Mouse (Mus musculus) lung, adult 2 months (tissue): ENCODE measurements around the gene Prkg1. TPM values are rescaled to one million over a fixed set of nuclear protein-coding genes. Genes with fewer than 3 reads are reported as not detected.

Experiments
- DNase-seq: peaks from one replicate; pipeline ENCODE4 v3.0.0; 2022
- H3K4me1 ChIP-seq: fragments of 200-500 bp; 2 replicates; pipeline ENCODE4 v1.6.1; 2011; ENCODE audit warnings: low read length; ENCODE audit not compliant: control insufficient read depth, insufficient read depth
- H3K4me3 ChIP-seq: fragments of 200-500 bp; replicated peaks from 2 replicates; pipeline ENCODE3; 2011; ENCODE audit warnings: low read depth, mild to moderate bottlenecking, control low read depth, low read length; ENCODE audit errors: extremely low read depth
- CTCF ChIP-seq: fragments of 200-500 bp; IDR thresholded peaks from 2 replicates; pipeline ENCODE4 v1.5.1; 2011; ENCODE audit warnings: mild to moderate bottlenecking, low read length, control low read depth; ENCODE audit not compliant: insufficient read depth
- POLR2A ChIP-seq: fragments of 200-500 bp; IDR thresholded peaks from 2 replicates; pipeline ENCODE4 v1.6.1; 2011; ENCODE audit warnings: low read depth, mild to moderate bottlenecking, control low read depth, low read length, borderline replicate concordance; ENCODE audit errors: extremely low read depth
- WGBS: fragments of 180-500 bp; shearing (Covaris S2); methylation state at CpG from one replicate; pipeline ENCODE4 v1.1.7; 2018; 5-methylcytosine and 5-hydroxymethylcytosine counted together
- polyA plus RNA-seq: library from polyadenylated mRNA; depleted of rRNA; stranded (reverse); fragments of >200 nt; gene quantifications from 2 replicates; pipeline ENCODE4 v1.2.3, GENCODE M21; 2012

Prkg1 gene
- polyA plus RNA-seq, 1 experiment = 6.0 TPM

DNA sequence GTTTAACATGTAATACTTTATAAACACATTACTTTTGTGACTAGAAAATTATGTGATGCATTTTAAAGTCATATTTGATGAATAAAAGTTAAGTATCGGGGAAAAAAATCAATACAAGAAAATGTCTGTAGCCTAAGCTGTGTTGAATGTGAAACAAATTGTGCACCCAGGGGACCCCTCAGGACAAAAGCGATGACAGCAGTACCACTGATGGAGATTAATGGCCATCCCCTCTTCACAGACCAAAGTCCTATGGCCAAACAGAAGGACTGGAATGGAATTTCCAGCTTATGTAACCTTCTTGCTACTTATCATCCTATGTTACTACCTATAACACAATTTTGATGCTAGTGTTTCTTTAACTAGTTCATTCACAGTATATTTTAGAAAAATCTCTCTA is 473.6 kb downstream of the Prkg1 start:
- no peak for TF ChIP-seq CTCF
- TF ChIP-seq POLR2A = no peak
- 88% methylated on average over 2 of the region's 2 CpGs for WGBS
- DNase-seq = no peak
- no peak overlapping the region for H3K4me3 ChIP-seq
- no peaks in the 10 kb centered on the region for H3K4me1 ChIP-seq

DNA sequence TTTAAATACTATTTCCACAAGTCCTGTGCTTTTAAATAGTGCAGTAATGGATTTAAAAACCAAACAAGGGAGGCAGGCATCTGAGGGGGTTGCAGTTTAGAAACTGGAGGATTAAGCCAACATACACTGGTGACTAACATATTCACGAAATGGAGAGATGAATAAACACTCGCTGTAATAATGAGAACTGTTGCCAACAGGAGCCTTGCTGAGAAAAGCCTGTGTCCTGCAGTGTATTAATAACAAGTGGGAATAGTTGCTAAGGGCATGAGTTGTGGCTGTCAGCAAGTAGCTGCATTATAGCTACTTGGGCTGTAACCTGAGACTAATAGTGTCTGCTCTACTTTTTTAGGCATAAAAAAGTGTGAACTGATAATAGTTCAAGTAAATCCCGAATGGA is 480.3 kb downstream of the Prkg1 start:
- 49% methylated on average over 3 of the region's 3 CpGs for WGBS
- TF ChIP-seq CTCF = no peak
- DNase-seq = no peak

DNA sequence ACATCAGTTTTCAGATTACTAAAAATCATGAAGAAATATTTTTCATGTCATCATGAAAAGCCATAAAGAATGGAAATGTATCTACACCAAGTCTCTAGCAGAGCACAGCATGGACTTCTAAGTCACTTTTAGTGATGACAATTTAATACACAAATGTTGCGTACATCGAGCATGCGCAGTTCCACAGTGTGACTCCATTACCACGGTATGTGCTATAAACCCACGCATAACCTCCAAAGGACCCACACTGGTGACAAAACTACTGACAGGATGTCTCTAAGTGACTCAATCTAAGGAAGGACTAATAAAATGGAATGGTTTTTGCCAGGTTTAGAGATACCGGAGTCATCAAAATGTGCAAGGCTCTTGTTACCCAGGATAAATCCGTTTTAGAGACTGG is 480.7 kb downstream of the Prkg1 start:
- DNase-seq = no peak
- TF ChIP-seq POLR2A (no peak), CTCF (no peak)
- no peak overlapping the region for H3K4me3 ChIP-seq
- 93% methylated on average over 7 of the region's 7 CpGs for WGBS
- H3K4me1 ChIP-seq = no peaks in the 10 kb centered on the region

More for the DNA sequence above, 480.3 kb downstream of the Prkg1 start:
- Histone ChIP-seq H3K4me3 (no peak overlapping the region), H3K4me1 (no peaks in the 10 kb centered on the region)

DNA sequence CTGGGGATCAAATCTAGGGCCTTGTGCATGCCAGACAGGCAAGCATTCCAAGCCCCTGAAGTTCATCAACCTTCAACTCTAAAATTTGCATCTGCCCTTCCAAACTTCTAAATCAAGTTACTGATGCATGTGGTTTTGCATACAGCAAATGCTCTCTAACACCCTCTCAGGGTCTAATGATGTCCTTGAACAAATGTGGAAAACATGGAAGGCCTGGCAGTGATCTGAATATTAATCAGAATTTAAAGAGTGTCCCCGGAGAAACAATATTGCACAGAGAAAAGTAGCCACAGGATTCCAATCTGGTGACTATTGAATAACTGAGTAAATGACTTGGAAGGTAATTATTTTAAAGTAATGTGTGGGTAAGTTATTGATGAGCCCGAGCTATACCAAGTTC is 481.2 kb downstream of the Prkg1 start:
- 85% methylated on average over 2 of the region's 2 CpGs for WGBS
- no peak for DNase-seq
- Histone ChIP-seq H3K4me3 (no peak overlapping the region), H3K4me1 (no peaks in the 10 kb centered on the region)
- TF ChIP-seq POLR2A (no peak), CTCF (no peak)

DNA sequence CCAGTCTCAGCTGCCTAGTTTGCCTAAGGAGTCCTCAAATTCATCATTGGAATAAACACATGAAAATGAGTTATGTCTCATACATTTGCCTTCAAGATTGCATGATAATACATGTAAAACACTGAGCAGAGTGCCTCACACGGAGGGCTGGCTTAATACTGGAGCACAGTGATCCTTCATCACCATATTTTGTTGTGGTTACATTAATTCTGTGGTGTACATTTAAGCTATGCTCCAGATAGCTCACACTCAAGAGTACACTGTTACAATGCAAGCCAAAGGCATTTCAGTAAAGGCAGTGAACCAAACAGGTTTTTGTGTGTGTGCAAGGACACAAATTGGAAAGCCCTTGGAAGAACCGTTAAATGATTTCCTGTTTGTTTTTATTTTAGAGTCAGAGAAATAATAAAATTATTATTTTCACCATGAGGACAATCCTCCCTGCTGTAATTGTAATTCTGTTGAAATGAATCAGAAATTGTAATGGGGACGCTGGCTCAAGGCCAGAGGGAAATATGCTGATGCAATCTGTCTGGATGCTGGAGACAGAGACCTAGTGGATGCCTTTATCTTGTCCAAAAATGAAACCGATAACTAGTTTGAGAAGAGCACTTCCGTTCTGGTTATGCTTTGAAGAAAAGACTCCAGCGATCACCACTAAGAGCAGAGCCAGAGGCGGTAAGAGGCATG is 484.9 kb downstream of the Prkg1 start:
- DNase-seq = peak; percentile 5

DNA sequence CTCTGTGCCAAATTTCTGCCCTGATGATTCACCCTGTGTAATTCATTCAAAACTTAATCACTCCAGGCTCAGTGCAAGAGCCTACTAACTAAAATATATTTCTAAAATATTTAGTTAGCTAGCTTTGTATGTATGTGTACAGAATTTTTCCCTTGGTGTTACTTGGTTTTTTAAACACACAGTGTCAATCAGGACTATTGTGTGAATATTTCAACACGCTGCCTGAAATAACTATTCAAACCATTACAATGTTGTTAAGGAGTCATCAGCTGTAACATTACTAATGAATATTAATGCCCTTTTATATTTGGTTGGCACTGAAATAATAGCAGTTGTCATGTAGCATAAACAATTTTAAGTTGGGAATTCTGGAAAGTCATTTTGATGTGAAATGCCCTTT is 502.4 kb downstream of the Prkg1 start:
- TF ChIP-seq CTCF (no peak), POLR2A (no peak)
- H3K4me3 ChIP-seq = no peak overlapping the region
- WGBS = 95% methylated on average over 1 of the region's 1 CpGs
- H3K4me1 ChIP-seq = no peaks in the 10 kb centered on the region
- DNase-seq = no peak

More for the DNA sequence above, 484.9 kb downstream of the Prkg1 start:
- Histone ChIP-seq H3K4me1 (no peaks in the 10 kb centered on the region), H3K4me3 (no peak overlapping the region)
- TF ChIP-seq CTCF (no peak), POLR2A (no peak)
- 62% methylated on average over 7 of the region's 7 CpGs for WGBS

DNA sequence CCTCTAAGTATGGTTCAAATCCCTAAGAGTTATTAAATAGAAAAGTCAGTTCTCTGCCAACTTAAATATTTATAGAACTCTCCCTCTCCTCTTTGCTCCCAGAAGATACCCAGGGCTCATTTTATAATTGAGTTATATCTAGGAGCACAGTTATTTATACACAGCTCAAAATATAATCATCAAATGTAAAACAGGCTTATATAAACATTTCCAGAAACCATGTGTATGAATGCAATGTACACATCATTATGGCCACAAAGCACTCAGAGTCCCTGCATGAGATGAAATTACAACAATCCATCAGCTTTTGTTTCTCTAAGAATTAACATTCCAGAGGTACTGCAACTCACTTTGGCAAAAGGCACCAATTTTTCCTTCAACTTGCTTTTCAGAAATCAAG is 504.3 kb downstream of the Prkg1 start:
- DNase-seq = no peak
- no peak for TF ChIP-seq CTCF
- TF ChIP-seq POLR2A = no peak
- no peaks in the 10 kb centered on the region for H3K4me1 ChIP-seq

DNA sequence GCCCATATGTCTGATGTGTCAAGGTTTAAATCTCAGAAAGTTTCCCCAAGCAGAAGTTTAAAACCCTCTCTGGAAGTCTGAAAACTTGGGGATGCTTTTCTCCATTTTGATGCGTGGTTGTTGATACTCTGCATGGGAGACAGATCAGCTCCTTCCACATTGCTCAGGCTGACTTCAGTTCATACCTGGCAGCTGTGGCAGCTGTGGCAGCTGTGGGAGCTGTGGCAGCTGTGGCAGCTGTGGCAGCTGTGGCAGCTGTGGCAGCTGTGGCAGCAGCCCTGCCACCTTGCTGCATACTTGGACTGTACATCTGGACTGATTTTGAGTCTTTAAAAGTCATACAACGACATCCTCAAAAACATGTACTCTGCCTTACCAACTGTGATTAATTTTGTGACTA is 509.1 kb downstream of the Prkg1 start:
- 61% methylated on average over 2 of the region's 2 CpGs for WGBS
- no peak for TF ChIP-seq CTCF
- TF ChIP-seq POLR2A = no peak
- Histone ChIP-seq H3K4me1 (no peaks in the 10 kb centered on the region), H3K4me3 (no peak overlapping the region)
- no peak for DNase-seq

More for the DNA sequence above, 504.3 kb downstream of the Prkg1 start:
- H3K4me3 ChIP-seq = no peak overlapping the region

DNA sequence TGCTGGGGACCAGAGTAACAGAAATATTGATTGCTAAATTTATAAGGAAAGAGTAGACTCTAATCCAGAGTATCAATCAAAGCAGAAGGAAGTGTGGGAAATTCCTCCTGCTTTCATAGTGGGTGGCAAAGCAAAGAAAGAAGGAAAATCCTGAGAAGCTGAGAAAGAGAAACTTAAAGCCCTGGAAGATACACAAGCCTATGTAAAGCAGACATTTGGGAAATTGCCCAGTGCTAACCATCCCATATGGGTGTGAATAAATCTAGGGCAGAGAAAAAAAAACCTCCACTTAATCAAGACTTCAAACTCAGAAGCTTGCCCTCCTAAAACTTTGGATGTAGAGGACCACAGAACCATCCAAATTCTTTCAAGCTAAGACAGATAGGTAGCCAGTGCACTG is 532.4 kb downstream of the Prkg1 start:
- Histone ChIP-seq H3K4me3 (no peak overlapping the region), H3K4me1 (no peaks in the 10 kb centered on the region)
- no peak for TF ChIP-seq POLR2A
- no peak for TF ChIP-seq CTCF
- DNase-seq = no peak

DNA sequence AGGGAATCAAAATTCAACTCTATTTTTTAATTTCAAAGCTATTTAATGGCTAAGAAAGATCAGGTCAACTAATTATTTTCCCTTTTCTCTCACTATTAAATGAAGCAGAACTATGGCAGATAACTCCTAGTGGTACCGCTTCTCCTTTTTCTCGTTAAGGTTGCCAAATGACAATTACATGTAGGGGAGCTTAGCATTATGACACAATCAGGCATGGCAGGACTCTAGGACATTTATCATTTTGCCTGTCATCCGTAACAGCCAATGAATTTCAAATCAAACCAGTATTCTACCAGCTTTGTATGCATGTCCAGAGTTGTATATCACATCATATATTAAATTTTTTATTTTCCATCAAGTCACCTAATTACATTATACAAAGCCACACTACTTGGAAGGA is 536.4 kb downstream of the Prkg1 start:
- no peak for DNase-seq
- 86% methylated on average over 3 of the region's 3 CpGs for WGBS
- no peak for TF ChIP-seq POLR2A
- no peak for TF ChIP-seq CTCF
- no peak overlapping the region for H3K4me3 ChIP-seq
- no peaks in the 10 kb centered on the region for H3K4me1 ChIP-seq
